Mouse (Mus musculus) adrenal gland, postnatal 14 days (tissue): ENCODE results near the gene C9orf72. TPM values are rescaled to one million over a fixed set of nuclear protein-coding genes. Genes with fewer than 3 reads are reported as not detected.
"Not testable (repeated sequence)": the region's sequence is repeated elsewhere in the genome, so short reads cannot be mapped to it uniquely, and the experiment has no call there.

ENCODE experiments used
- DNase-seq: peaks from one replicate; pipeline ENCODE4 v3.0.0; 2021; ENCODE audit warnings: mixed read lengths
- long read RNA-seq, 2 experiments: library from polyadenylated mRNA; stranded (forward); transcript quantifications; one replicate each; pipeline ENCODE4 v2.0.0; 2021
- total RNA-seq: library from RNA; stranded (reverse); gene quantifications from 2 replicates; pipeline ENCODE4 v1.2.3, GENCODE M21; 2021

Gene C9orf72
- total RNA-seq, result 15.6 and 16.7 TPM in 2 replicates
- long read RNA-seq, experiment 1, transcript C9orf72-203 (11 exons, 3,193 nt), result major isoform, 5 of 13 reads
- long read RNA-seq, experiment 1, partial matches to known transcripts, result 6 of 13 reads
- long read RNA-seq, experiment 1, other reads (novel, unspliced or antisense), result 2 of 13 reads
- long read RNA-seq, experiment 2, transcript C9orf72-203 (11 exons, 3,193 nt), result major isoform, 7 of 14 reads
- long read RNA-seq, experiment 2, partial matches to known transcripts, result 3 of 14 reads
- long read RNA-seq, experiment 2, other reads (novel, unspliced or antisense), result 4 of 14 reads

GRCm38 (mm10) chr4:35225734-35226495 lies at the start of gene C9orf72:
TSS of gene C9orf72 (minus strand) at chr4:35226175.
- DNase-seq, result peak; percentile 96

GRCm38 (mm10) chr4:35259006-35259405 lies 33.0 kb upstream of the C9orf72 start:
- no peak for DNase-seq

- DNase-seq, result no peak
Measured at GRCm38 (mm10) chr4:35244023-35244422, 18.0 kb upstream of the C9orf72 start.

- DNase-seq, result no peak
Measured at GRCm38 (mm10) chr4:35241735-35242134, 15.8 kb upstream of the C9orf72 start.

- DNase-seq, result no peak
Measured at GRCm38 (mm10) chr4:35238696-35239095, 12.7 kb upstream of the C9orf72 start.

- DNase-seq, result not testable (repeated sequence)
Measured at GRCm38 (mm10) chr4:35238240-35238639, 12.3 kb upstream of the C9orf72 start.

- DNase-seq, result no peak
Measured at GRCm38 (mm10) chr4:35236313-35236712, 10.3 kb upstream of the C9orf72 start.

- DNase-seq, result no peak
Measured at GRCm38 (mm10) chr4:35228260-35228659, 2.3 kb upstream of the C9orf72 start.

- DNase-seq, result no peak
Measured at GRCm38 (mm10) chr4:35226496-35226992, 569 bp upstream of the C9orf72 start.

GRCm38 (mm10) chr4:35225141-35225733 lies 738 bp downstream of the C9orf72 start:
- no peak for DNase-seq

GRCm38 (mm10) chr4:35224101-35224500 lies 1.9 kb downstream of the C9orf72 start:
- no peak for DNase-seq

GRCm38 (mm10) chr4:35223376-35223988 lies 2.5 kb downstream of the C9orf72 start:
- no peak for DNase-seq

GRCm38 (mm10) chr4:35221903-35222302 lies 4.1 kb downstream of the C9orf72 start:
- DNase-seq, result no peak

- no peak for DNase-seq
Measured at GRCm38 (mm10) chr4:35221131-35221530, 4.8 kb downstream of the C9orf72 start.

GRCm38 (mm10) chr4:35220108-35220731 lies 5.8 kb downstream of the C9orf72 start:
- no peak for DNase-seq

GRCm38 (mm10) chr4:35204659-35205058 lies 21.3 kb downstream of the C9orf72 start:
- no peak for DNase-seq

GRCm38 (mm10) chr4:35203724-35204123 lies 22.3 kb downstream of the C9orf72 start:
- DNase-seq, result no peak

GRCm38 (mm10) chr4:35201700-35202099 lies 24.3 kb downstream of the C9orf72 start:
- no peak for DNase-seq

- no peak for DNase-seq
Measured at GRCm38 (mm10) chr4:35192725-35193124, 33.2 kb downstream of the C9orf72 start.

GRCm38 (mm10) chr4:35189794-35190193 lies 36.2 kb downstream of the C9orf72 start:
- no peak for DNase-seq

- no peak for DNase-seq
Measured at GRCm38 (mm10) chr4:35187617-35188326, 38.2 kb downstream of the C9orf72 start.
